Mouse (Mus musculus) bone marrow macrophage, adult 2 months (primary cell): Measurements from ENCODE around the gene Proser3. TPM values are rescaled to one million over a fixed set of nuclear protein-coding genes. Genes with fewer than 3 reads are reported as not detected.

Experiments
- H3K27ac ChIP-seq: 2 replicates; pipeline ENCODE4 v1.5.1; 2012; ENCODE audit warnings: low read depth, low read length; ENCODE audit not compliant: insufficient read depth
- H3K4me1 ChIP-seq: 2 replicates; pipeline ENCODE4 v1.6.1; 2012; ENCODE audit warnings: low read length; ENCODE audit not compliant: control insufficient read depth, insufficient read depth
- H3K4me3 ChIP-seq: 2 replicates; pipeline ENCODE4 v1.5.1; 2012; ENCODE audit warnings: mild to moderate bottlenecking, low read length, moderate library complexity; ENCODE audit not compliant: insufficient read depth
- CTCF ChIP-seq: IDR thresholded peaks from 2 replicates; pipeline ENCODE4 v1.5.1; 2012; ENCODE audit warnings: low read depth, mild to moderate bottlenecking, low read length, moderate library complexity
- POLR2A ChIP-seq: IDR thresholded peaks from 2 replicates; pipeline ENCODE4 v1.6.1; 2012; ENCODE audit warnings: mild to moderate bottlenecking, low read depth, low read length, borderline replicate concordance
- polyA plus RNA-seq: library from polyadenylated mRNA; stranded (reverse); fragments of >200 nt; gene quantifications from 2 replicates; pipeline ENCODE4 v1.2.4, GENCODE M21; 2012; ENCODE audit not compliant: missing spikeins, insufficient read depth, insufficient read length

Gene Proser3
- polyA plus RNA-seq, 1 experiment, result 12.2 TPM

GRCm38 (mm10) chr7:30544327-30544726, 7.8 kb downstream of the Proser3 start:
- Histone ChIP-seq H3K4me3 (no peak overlapping the region), H3K27ac (no peak overlapping the region), H3K4me1 (no peaks in the 10 kb centered on the region)
- TF ChIP-seq POLR2A (no peak), CTCF (no peak)

- no peak overlapping the region for H3K4me3 ChIP-seq
- no peak for TF ChIP-seq POLR2A
- no peak for TF ChIP-seq CTCF
- no peak overlapping the region for H3K27ac ChIP-seq
- peaks cover 2% of the 10 kb centered on the region; the same call in 1 of the 2 replicates for H3K4me1 ChIP-seq
Observed at GRCm38 (mm10) chr7:30540572-30540971, 11.5 kb downstream of the Proser3 start.

- Histone ChIP-seq H3K4me1 (peaks cover 4% of the 10 kb centered on the region; the same call in 1 of the 2 replicates), H3K4me3 (peak within 1 kb of the TSS; percentile 85), H3K27ac (no peak within 1 kb of the TSS)
- TF ChIP-seq CTCF (no peak), POLR2A (no peak)
Observed at GRCm38 (mm10) chr7:30534633-30535577, 17.2 kb downstream of the Proser3 start, which contains the start of gene Arhgap33. Gene Arhgap33 (minus strand): TSS chr7:30535060.

GRCm38 (mm10) chr7:30533941-30534632, 18.0 kb downstream of the Proser3 start:
- no peak overlapping the region for H3K27ac ChIP-seq
- peaks cover 4% of the 10 kb centered on the region; the same call in 1 of the 2 replicates for H3K4me1 ChIP-seq
- H3K4me3 ChIP-seq, result peak overlapping the region; percentile 85
- TF ChIP-seq POLR2A, result no peak
- TF ChIP-seq CTCF, result no peak

- H3K27ac ChIP-seq, result no peak overlapping the region
- TF ChIP-seq POLR2A, result no peak
- peaks cover 4% of the 10 kb centered on the region; the same call in 1 of the 2 replicates for H3K4me1 ChIP-seq
- H3K4me3 ChIP-seq, result no peak overlapping the region
Observed at GRCm38 (mm10) chr7:30532931-30533330, 19.2 kb downstream of the Proser3 start.

GRCm38 (mm10) chr7:30531291-30531815, 20.7 kb downstream of the Proser3 start:
- H3K4me1 ChIP-seq, result peaks cover 4% of the 10 kb centered on the region; the same call in 1 of the 2 replicates
- H3K4me3 ChIP-seq, result no peak overlapping the region
- TF ChIP-seq POLR2A (no peak), CTCF (no peak)
- no peak overlapping the region for H3K27ac ChIP-seq

- no peaks in the 10 kb centered on the region for H3K4me1 ChIP-seq
- H3K4me3 ChIP-seq, result no peak overlapping the region
- TF ChIP-seq POLR2A (no peak), CTCF (no peak)
- no peak overlapping the region for H3K27ac ChIP-seq
Observed at GRCm38 (mm10) chr7:30526981-30527380, 25.1 kb downstream of the Proser3 start.

- Histone ChIP-seq H3K27ac (no peak overlapping the region), H3K4me1 (no peaks in the 10 kb centered on the region), H3K4me3 (no peak overlapping the region)
- TF ChIP-seq CTCF (no peak), POLR2A (no peak)
Observed at GRCm38 (mm10) chr7:30526399-30526798, 25.7 kb downstream of the Proser3 start.

- no peak overlapping the region for H3K4me3 ChIP-seq
- no peaks in the 10 kb centered on the region for H3K4me1 ChIP-seq
- no peak overlapping the region for H3K27ac ChIP-seq
- no peak for TF ChIP-seq CTCF
- no peak for TF ChIP-seq POLR2A
Observed at GRCm38 (mm10) chr7:30525954-30526353, 26.1 kb downstream of the Proser3 start.
